Mouse (Mus musculus) limb, embryonic 12.5 days (tissue): Measurements from ENCODE around the gene Gm49333. TPM values are rescaled to one million over a fixed set of nuclear protein-coding genes. Genes with fewer than 3 reads are reported as not detected.

Experiments
- ATAC-seq: fragments of 200-750 bp; cut with Nextera tagmentation; 2 replicates; pipeline ENCODE4 v1.8.0; 2017; ENCODE audit warnings: low read depth, moderate TSS enrichment; ENCODE audit not compliant: insufficient number of reproducible peaks, insufficient read depth, low FRiP score, low TSS enrichment
- H3K27ac ChIP-seq: fragments of 300-500 bp; sonication (generic); 2 replicates; pipeline ENCODE4 v1.5.1; 2016; ENCODE audit warnings: mild to moderate bottlenecking, moderate library complexity
- H3K27me3 ChIP-seq: fragments of 300-500 bp; sonication (generic); 2 replicates; pipeline ENCODE4 v1.6.1; 2016; ENCODE audit warnings: mild to moderate bottlenecking, moderate library complexity
- H3K36me3 ChIP-seq: fragments of 300-500 bp; sonication (generic); 2 replicates; pipeline ENCODE4 v1.6.1; 2016; ENCODE audit warnings: mild to moderate bottlenecking, moderate library complexity
- H3K4me1 ChIP-seq: fragments of 300-500 bp; sonication (generic); replicated peaks from 2 replicates; pipeline ENCODE4 v1.6.1; 2016
- H3K4me2 ChIP-seq: fragments of 300-500 bp; sonication (generic); 2 replicates; pipeline ENCODE4 v1.6.1; 2016; ENCODE audit warnings: mild to moderate bottlenecking, moderate library complexity
- H3K4me3 ChIP-seq: fragments of 300-500 bp; sonication (generic); replicated peaks from 2 replicates; pipeline ENCODE4 v1.5.1; 2016; ENCODE audit warnings: mild to moderate bottlenecking
- H3K9ac ChIP-seq: fragments of 300-500 bp; sonication (generic); replicated peaks from 2 replicates; pipeline ENCODE4 v1.6.1; 2016; ENCODE audit warnings: mild to moderate bottlenecking, moderate library complexity
- H3K9me3 ChIP-seq: fragments of 300-500 bp; sonication (generic); 2 replicates; pipeline ENCODE4 v1.6.1; 2016; ENCODE audit warnings: mild to moderate bottlenecking, moderate library complexity
- WGBS: fragments of 180-500 bp; shearing (Covaris S2); methylation state at CpG from one replicate; pipeline ENCODE4 v1.1.7; 2016; 5-methylcytosine and 5-hydroxymethylcytosine counted together
- polyA plus RNA-seq: library from polyadenylated mRNA; unstranded; fragments of >200 nt; fragmentation: Nextera tagmentation; extraction: Ambion mirVana; gene quantifications from 2 replicates; pipeline ENCODE4 v1.2.1, GENCODE M21; 2016

Gene Gm49333
- polyA plus RNA-seq, 1 experiment from 2014 or later, result not detected

GRCm38 (mm10) chr16:20671886-20672285, 60.5 kb downstream of the Gm49333 start:
- no peak overlapping the region for H3K9ac ChIP-seq
- WGBS, result 22% methylated on average over 6 of the region's 6 CpGs
- peaks cover 30% of the 10 kb centered on the region for H3K36me3 ChIP-seq
- no peaks in the 10 kb centered on the region for H3K9me3 ChIP-seq
- no peak for ATAC-seq
- H3K4me1 ChIP-seq, result peaks cover 19% of the 10 kb centered on the region
- H3K4me2 ChIP-seq, result peak overlapping the region; percentile 58
- peak overlapping the region; percentile 99 for H3K4me3 ChIP-seq
- no peaks in the 10 kb centered on the region for H3K27me3 ChIP-seq
- peak overlapping the region; percentile 47; the same call in 1 of the 2 replicates for H3K27ac ChIP-seq

GRCm38 (mm10) chr16:20672500-20672902, 61.1 kb downstream of the Gm49333 start:
- Histone ChIP-seq H3K9ac (peak overlapping the region; percentile 96), H3K27me3 (no peaks in the 10 kb centered on the region), H3K4me1 (peaks cover 19% of the 10 kb centered on the region), H3K36me3 (peaks cover 36% of the 10 kb centered on the region), H3K4me2 (peak overlapping the region; percentile 99), H3K4me3 (peak overlapping the region; percentile 99), H3K27ac (peak overlapping the region; percentile 95), H3K9me3 (no peaks in the 10 kb centered on the region)
- WGBS, result under 1% methylated on average over 29 of the region's 38 CpGs
- peak; percentile 95 for ATAC-seq

- Histone ChIP-seq H3K4me3 (peak overlapping the region; percentile 99), H3K4me1 (peaks cover 19% of the 10 kb centered on the region), H3K27ac (peak overlapping the region; percentile 95), H3K9ac (peak overlapping the region; percentile 96), H3K36me3 (peaks cover 42% of the 10 kb centered on the region), H3K4me2 (peak overlapping the region; percentile 99), H3K9me3 (no peaks in the 10 kb centered on the region), H3K27me3 (no peaks in the 10 kb centered on the region)
- peak; percentile 72 for ATAC-seq
- under 1% methylated on average over 57 of the region's 78 CpGs for WGBS
Measured at GRCm38 (mm10) chr16:20672965-20673705, 61.7 kb downstream of the Gm49333 start.

- peak overlapping the region; percentile 95 for H3K27ac ChIP-seq
Measured at GRCm38 (mm10) chr16:20673706-20674303, 62.4 kb downstream of the Gm49333 start.

GRCm38 (mm10) chr16:20675213-20675612, 63.8 kb downstream of the Gm49333 start:
- H3K4me3 ChIP-seq, result no peak overlapping the region
- WGBS, result 91% methylated on average over 6 of the region's 6 CpGs

More at GRCm38 (mm10) chr16:20673706-20674303, 62.4 kb downstream of the Gm49333 start:
- WGBS, result 6% methylated on average over 14 of the region's 14 CpGs
- Histone ChIP-seq H3K36me3 (peaks cover 49% of the 10 kb centered on the region), H3K27me3 (no peaks in the 10 kb centered on the region), H3K9me3 (no peaks in the 10 kb centered on the region), H3K4me2 (peak overlapping the region; percentile 99), H3K4me1 (peaks cover 19% of the 10 kb centered on the region), H3K4me3 (peak overlapping the region; percentile 99), H3K9ac (peak overlapping the region; percentile 96)
- no peak for ATAC-seq

GRCm38 (mm10) chr16:20676702-20677101, 65.3 kb downstream of the Gm49333 start:
- peaks cover 19% of the 10 kb centered on the region for H3K4me1 ChIP-seq
- WGBS, result 76% methylated on average over 4 of the region's 4 CpGs
- H3K27ac ChIP-seq, result no peak overlapping the region
- H3K27me3 ChIP-seq, result no peaks in the 10 kb centered on the region
- H3K9ac ChIP-seq, result no peak overlapping the region
- H3K4me2 ChIP-seq, result no peak overlapping the region
- no peaks in the 10 kb centered on the region for H3K9me3 ChIP-seq
- H3K4me3 ChIP-seq, result no peak overlapping the region
- H3K36me3 ChIP-seq, result peaks cover 78% of the 10 kb centered on the region
- ATAC-seq, result no peak

More at GRCm38 (mm10) chr16:20675213-20675612, 63.8 kb downstream of the Gm49333 start:
- H3K9ac ChIP-seq, result no peak overlapping the region
- H3K27me3 ChIP-seq, result no peaks in the 10 kb centered on the region
- H3K4me1 ChIP-seq, result peaks cover 19% of the 10 kb centered on the region
- ATAC-seq, result no peak
- H3K36me3 ChIP-seq, result peaks cover 63% of the 10 kb centered on the region
- H3K27ac ChIP-seq, result no peak overlapping the region
- peak overlapping the region; percentile 99; the same call in 1 of the 2 replicates for H3K4me2 ChIP-seq
- H3K9me3 ChIP-seq, result no peaks in the 10 kb centered on the region

GRCm38 (mm10) chr16:20677380-20677779, 66.0 kb downstream of the Gm49333 start:
- Histone ChIP-seq H3K4me1 (peaks cover 15% of the 10 kb centered on the region), H3K4me2 (no peak overlapping the region), H3K36me3 (peaks cover 84% of the 10 kb centered on the region), H3K4me3 (no peak overlapping the region), H3K27ac (no peak overlapping the region), H3K9ac (0 out of 2 replicates have a peak overlapping the region, but pooled peaks have one; percentile 8), H3K9me3 (no peaks in the 10 kb centered on the region), H3K27me3 (no peaks in the 10 kb centered on the region)
- no peak for ATAC-seq
- 83% methylated on average over 5 of the region's 5 CpGs for WGBS

- Histone ChIP-seq H3K9ac (no peak overlapping the region), H3K27ac (no peak overlapping the region), H3K27me3 (no peaks in the 10 kb centered on the region), H3K36me3 (peaks cover 92% of the 10 kb centered on the region), H3K4me3 (no peak overlapping the region), H3K4me1 (peaks cover 15% of the 10 kb centered on the region), H3K9me3 (no peaks in the 10 kb centered on the region), H3K4me2 (no peak overlapping the region)
- no peak for ATAC-seq
- 89% methylated on average over 10 of the region's 10 CpGs for WGBS
Measured at GRCm38 (mm10) chr16:20677974-20678675, 66.7 kb downstream of the Gm49333 start.

- peaks cover 67% of the 10 kb centered on the region for H3K36me3 ChIP-seq
Measured at GRCm38 (mm10) chr16:20690774-20691173, 79.4 kb downstream of the Gm49333 start.

GRCm38 (mm10) chr16:20691617-20692016, 80.2 kb downstream of the Gm49333 start:
- Histone ChIP-seq H3K4me2 (no peak overlapping the region), H3K4me3 (no peak overlapping the region)
- 70% methylated on average over 1 of the region's 1 CpGs for WGBS

More at GRCm38 (mm10) chr16:20690774-20691173, 79.4 kb downstream of the Gm49333 start:
- Histone ChIP-seq H3K4me1 (peaks cover 23% of the 10 kb centered on the region), H3K27ac (no peak overlapping the region), H3K4me2 (no peak overlapping the region), H3K4me3 (no peak overlapping the region), H3K9me3 (no peaks in the 10 kb centered on the region), H3K27me3 (peaks cover 9% of the 10 kb centered on the region; the same call in 1 of the 2 replicates), H3K9ac (no peak overlapping the region)
- no peak for ATAC-seq
- 93% methylated on average over 3 of the region's 3 CpGs for WGBS

More at GRCm38 (mm10) chr16:20691617-20692016, 80.2 kb downstream of the Gm49333 start:
- H3K9me3 ChIP-seq, result no peaks in the 10 kb centered on the region
- peaks cover 31% of the 10 kb centered on the region for H3K4me1 ChIP-seq
- peaks cover 59% of the 10 kb centered on the region for H3K36me3 ChIP-seq
- no peak for ATAC-seq
- no peak overlapping the region for H3K9ac ChIP-seq
- peaks cover 15% of the 10 kb centered on the region; the same call in 1 of the 2 replicates for H3K27me3 ChIP-seq
- no peak overlapping the region; the same call in 1 of the 2 replicates for H3K27ac ChIP-seq
